16 mouse cellular contexts compared by ENCODE assay signal in the genomic region with DNA sequence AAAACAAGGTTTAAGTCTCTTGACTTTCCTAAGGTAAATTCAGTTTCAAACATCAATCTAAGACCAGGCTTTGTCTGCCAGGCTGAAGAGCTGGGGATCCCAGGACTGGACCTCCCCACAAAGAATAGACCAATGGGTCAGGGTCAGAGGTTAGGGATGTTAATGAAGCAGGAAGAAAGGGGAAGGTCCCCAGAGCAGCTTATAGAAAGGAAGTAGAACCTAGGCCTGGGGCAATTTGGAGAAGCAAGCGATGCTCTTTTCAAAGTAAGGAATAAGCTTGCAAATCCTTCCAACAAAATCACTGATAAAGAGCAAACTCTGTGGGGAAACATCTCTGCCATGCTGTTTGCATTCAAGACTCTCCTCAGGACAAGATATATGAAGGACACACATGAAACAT.
"Had no signal": no experiment of that assay in that cellular context is flagged by ENCODE, and none has a peak within 500 bp of the region (broad histone marks: within the 10 kb centered on the region; RNA-seq: fewer than 3 reads in every experiment).

No protein-coding gene starts in this region.

- DNase-seq: lung, adult 2 months; lung, postnatal 14 days; lung, postnatal 36 days; right cerebral cortex, postnatal 14 days; thymus, adult 2 months; thymus, postnatal 25 days; thymus, postnatal 4 days had no signal

- H3K9ac ChIP-seq: lung, embryonic 15.5 days; midbrain, embryonic 12.5 days; midbrain, embryonic 15.5 days; neural tube, embryonic 12.5 days; stomach, embryonic 15.5 days had no signal

- H3K36me3 ChIP-seq: lung, embryonic 15.5 days; midbrain, embryonic 10.5 days; midbrain, embryonic 12.5 days; midbrain, embryonic 15.5 days; neural tube, embryonic 12.5 days; stomach, embryonic 15.5 days had no signal

- H3K9me3 ChIP-seq: lung, embryonic 15.5 days; midbrain, embryonic 10.5 days; midbrain, embryonic 12.5 days; midbrain, embryonic 15.5 days; neural tube, embryonic 12.5 days; stomach, embryonic 15.5 days had no signal

- H3K27me3 ChIP-seq: lung, embryonic 15.5 days; midbrain, embryonic 12.5 days; midbrain, embryonic 15.5 days; neural tube, embryonic 12.5 days; stomach, embryonic 15.5 days had no signal

- H3K4me2 ChIP-seq: lung, embryonic 15.5 days; midbrain, embryonic 12.5 days; midbrain, embryonic 15.5 days; neural tube, embryonic 12.5 days; stomach, embryonic 15.5 days had no signal

- H3K4me3 ChIP-seq: lung, embryonic 15.5 days; midbrain, embryonic 10.5 days; midbrain, embryonic 12.5 days; midbrain, embryonic 15.5 days; neural tube, embryonic 12.5 days; stomach, embryonic 15.5 days had no signal

- H3K27ac ChIP-seq: lung, embryonic 15.5 days; macrophage; midbrain, embryonic 10.5 days; midbrain, embryonic 12.5 days; midbrain, embryonic 15.5 days; neural tube, embryonic 12.5 days; stomach, embryonic 15.5 days; stomach, postnatal 0 days had no signal

- ATAC-seq: lung, postnatal 0 days had no signal

- H3K4me1 ChIP-seq: lung, embryonic 15.5 days; midbrain, embryonic 12.5 days; midbrain, embryonic 15.5 days; neural tube, embryonic 12.5 days; stomach, embryonic 15.5 days had no signal
